Mouse (Mus musculus) kidney, adult 2 months (tissue): ENCODE data around the gene Gm42421. TPM values are rescaled to one million over a fixed set of nuclear protein-coding genes. Genes with fewer than 3 reads are reported as not detected.

ENCODE experiments used
- DNase-seq: peaks from one replicate; pipeline ENCODE4 v3.0.0; 2021
- H3K27ac ChIP-seq: fragments of 200-500 bp; 2 replicates; pipeline ENCODE4 v1.5.1; 2012; ENCODE audit warnings: low read depth, low read length, control low read depth, inconsistent platforms; ENCODE audit not compliant: insufficient read depth
- H3K27me3 ChIP-seq: fragments of 200-500 bp; replicated peaks from 2 replicates; pipeline ENCODE4 v1.6.1; 2012; ENCODE audit warnings: mild to moderate bottlenecking, moderate library complexity, low read length, inconsistent platforms; ENCODE audit not compliant: control insufficient read depth, insufficient read depth
- H3K36me3 ChIP-seq: fragments of 200-500 bp; 2 replicates; pipeline ENCODE4 v1.6.1; 2012; ENCODE audit warnings: mild to moderate bottlenecking, moderate library complexity, low read length, inconsistent platforms; ENCODE audit not compliant: control insufficient read depth, insufficient read depth
- H3K4me1 ChIP-seq: fragments of 200-500 bp; 2 replicates; pipeline ENCODE4 v1.6.1; 2011; ENCODE audit warnings: low read length; ENCODE audit not compliant: control insufficient read depth, insufficient read depth
- H3K4me3 ChIP-seq: fragments of 200-500 bp; 2 replicates; pipeline ENCODE4 v1.5.1; 2011; ENCODE audit warnings: mild to moderate bottlenecking, low read depth, low read length, control low read depth; ENCODE audit not compliant: insufficient read depth
- CTCF ChIP-seq: fragments of 200-500 bp; conservative IDR thresholded peaks from 2 replicates; pipeline ENCODE4 v1.5.1; 2011; ENCODE audit warnings: low read depth, mild to moderate bottlenecking, control low read depth, low read length, moderate library complexity, mixed read lengths; ENCODE audit not compliant: insufficient read depth, insufficient read length
- POLR2A ChIP-seq: fragments of 200-500 bp; IDR thresholded peaks from one replicate; pipeline ENCODE4 v1.6.1; 2011; ENCODE audit warnings: low read depth, low read length, control low read depth
- whole genome bisulfite sequencing: fragments of 180-500 bp; shearing (Covaris S2); methylation state at CpG from one replicate; pipeline ENCODE4 v1.1.7; 2018; 5-methylcytosine and 5-hydroxymethylcytosine counted together
- polyA plus RNA-seq: library from polyadenylated mRNA; depleted of rRNA; stranded (reverse); fragments of >200 nt; gene quantifications from 2 replicates; pipeline ENCODE4 v1.2.3, GENCODE M21; 2012; rRNA removed

The Gm42421 gene
- not detected in 2 replicates for polyA plus RNA-seq

DNA sequence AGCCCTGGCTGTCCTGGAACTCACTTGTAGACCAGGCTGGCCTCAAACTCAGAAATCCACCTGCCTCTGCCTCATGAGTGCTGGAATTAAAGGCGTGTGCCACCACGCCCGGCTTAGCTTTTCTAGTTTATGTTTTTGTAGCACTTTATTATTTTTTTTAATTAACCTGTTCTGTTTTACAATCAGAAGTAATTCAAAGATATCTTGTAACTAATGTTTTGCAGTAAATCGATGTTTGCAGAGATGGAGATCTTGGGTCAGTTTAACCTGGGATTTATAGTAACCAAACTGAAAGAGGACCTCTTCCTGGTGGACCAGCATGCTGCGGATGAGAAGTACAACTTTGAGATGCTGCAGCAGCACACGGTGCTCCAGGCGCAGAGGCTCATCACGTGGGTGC lies at the start of gene Gm42421:
TSS of gene Gm42421 (plus strand) at position 301 of the 400 bp plus-strand sequence.
- no peaks in the 10 kb centered on the region for H3K4me1 ChIP-seq
- H3K27me3 ChIP-seq, result no peaks in the 10 kb centered on the region
- no peak within 1 kb of the TSS for H3K27ac ChIP-seq
- WGBS, result 93% methylated on average over 8 of the region's 8 CpGs
- no peaks in the 10 kb centered on the region; the same call in 1 of the 2 replicates for H3K36me3 ChIP-seq
- DNase-seq, result no peak
- H3K4me3 ChIP-seq, result no peak within 1 kb of the TSS
- no peak for TF ChIP-seq POLR2A
- no peak for TF ChIP-seq CTCF

DNA sequence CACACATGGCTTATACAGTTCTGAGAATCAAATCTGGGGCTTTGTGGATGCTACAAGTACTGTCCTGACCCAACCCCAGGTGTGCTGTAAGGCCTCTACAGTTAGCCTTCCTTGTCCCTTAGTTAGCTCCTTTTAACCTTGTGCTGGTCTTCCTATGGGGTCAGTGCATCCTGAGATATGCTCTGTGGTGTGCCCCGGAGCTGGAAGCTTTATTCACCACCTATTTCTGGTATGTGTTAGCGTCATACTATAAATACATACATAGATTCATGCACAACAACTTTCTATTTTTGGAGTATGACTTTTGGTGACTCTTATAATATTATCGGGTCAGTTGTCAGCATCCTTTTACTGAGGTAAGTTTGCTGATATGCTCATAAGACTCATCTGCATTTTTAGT lies 42.7 kb upstream of the Gm42421 start:
- no peaks in the 10 kb centered on the region for H3K27me3 ChIP-seq
- DNase-seq, result no peak
- no peak overlapping the region for H3K27ac ChIP-seq
- 100% methylated on average over 3 of the region's 3 CpGs for WGBS
- H3K4me1 ChIP-seq, result no peaks in the 10 kb centered on the region
- peaks cover 13% of the 10 kb centered on the region for H3K36me3 ChIP-seq
- H3K4me3 ChIP-seq, result no peak overlapping the region
- TF ChIP-seq CTCF (no peak), POLR2A (no peak)

DNA sequence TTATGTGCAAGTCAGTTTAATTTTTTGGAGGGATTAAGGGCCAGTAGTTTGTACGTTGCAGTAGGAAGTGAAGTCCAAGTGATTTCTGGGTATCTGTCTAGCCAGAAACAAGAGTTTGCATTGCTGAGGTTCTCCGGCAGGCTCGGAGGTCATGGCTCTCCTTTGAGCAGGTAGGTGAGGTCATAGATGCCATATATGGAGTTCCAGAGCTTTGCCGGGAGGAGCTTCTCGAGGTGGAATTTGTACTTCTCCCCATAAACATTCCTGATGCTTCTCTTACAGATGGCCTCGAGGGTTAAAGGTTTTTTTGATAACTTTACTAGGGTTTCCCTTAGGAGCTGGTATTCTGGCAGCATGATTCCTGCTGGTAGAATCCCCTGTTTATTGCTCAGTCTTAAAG lies 37.2 kb upstream of the Gm42421 start:
- TF ChIP-seq CTCF, result no peak
- no peak for TF ChIP-seq POLR2A

DNA sequence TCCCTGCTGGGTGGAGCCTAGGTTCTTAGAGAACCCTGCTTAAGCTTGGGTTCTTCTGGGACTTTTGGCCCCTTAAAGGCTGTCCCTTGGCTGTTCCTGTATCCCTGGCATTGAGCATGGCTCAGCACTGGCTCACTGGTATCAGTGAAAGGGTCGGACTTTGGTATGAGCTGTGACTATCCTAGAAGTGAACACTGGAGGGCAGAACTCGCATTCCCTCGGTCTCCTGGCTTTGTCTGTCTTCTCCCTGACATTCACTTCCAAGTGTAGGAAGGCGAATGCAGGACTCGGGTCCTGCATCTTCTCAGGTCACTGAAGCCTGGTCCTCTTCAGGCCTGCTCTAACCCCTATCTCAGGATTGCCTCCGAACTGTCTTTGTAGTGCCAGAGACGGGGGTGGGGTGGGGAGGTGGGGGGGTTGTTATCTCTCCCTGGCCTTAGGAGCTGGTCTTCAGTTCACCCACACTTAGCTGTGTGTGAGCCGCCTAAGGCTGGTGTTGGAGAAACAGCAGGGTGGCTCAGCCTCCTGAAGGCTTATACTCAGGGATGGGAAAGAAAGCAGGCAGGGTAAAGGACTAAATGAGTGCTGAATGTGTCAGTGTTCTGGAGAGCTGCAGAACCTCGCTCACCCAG lies 35.6 kb upstream of the Gm42421 start:
- Histone ChIP-seq H3K4me3 (no peak overlapping the region), H3K4me1 (no peaks in the 10 kb centered on the region), H3K27me3 (no peaks in the 10 kb centered on the region), H3K36me3 (peaks cover 5% of the 10 kb centered on the region), H3K27ac (no peak overlapping the region)
- TF ChIP-seq POLR2A, result no peak
- no peak; the same call in 1 of the 2 replicates for TF ChIP-seq CTCF
- DNase-seq, result no peak
- WGBS, result 77% methylated on average over 9 of the region's 9 CpGs

More for the DNA sequence above, 37.2 kb upstream of the Gm42421 start:
- Histone ChIP-seq H3K27ac (no peak overlapping the region), H3K36me3 (peaks cover 8% of the 10 kb centered on the region), H3K27me3 (no peaks in the 10 kb centered on the region), H3K4me3 (no peak overlapping the region), H3K4me1 (no peaks in the 10 kb centered on the region)
- no peak for DNase-seq
- 59% methylated on average over 6 of the region's 6 CpGs for WGBS

DNA sequence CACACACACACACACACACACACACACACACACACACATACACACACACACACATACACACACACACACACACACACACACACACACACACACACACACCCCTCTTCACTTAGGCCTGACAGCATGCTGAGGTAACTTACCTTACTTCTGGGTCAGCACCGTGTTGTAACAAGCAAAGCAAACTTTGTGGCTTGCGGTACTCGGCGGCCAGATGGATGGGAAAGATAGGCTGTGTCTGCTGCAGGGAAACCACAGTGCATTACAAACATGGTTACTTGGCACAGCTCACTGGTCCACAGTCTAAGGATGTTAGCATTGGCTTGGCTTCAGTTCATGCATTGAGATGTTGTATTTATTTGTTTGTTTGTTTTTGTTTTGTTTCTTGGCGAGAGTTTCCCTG lies 34.6 kb upstream of the Gm42421 start:
- TF ChIP-seq POLR2A (no peak), CTCF (no peak)
- peak; percentile 7 for DNase-seq
- no peaks in the 10 kb centered on the region for H3K27me3 ChIP-seq
- no peak overlapping the region for H3K4me3 ChIP-seq
- H3K27ac ChIP-seq, result no peak overlapping the region
- WGBS, result 45% methylated on average over 5 of the region's 5 CpGs
- H3K36me3 ChIP-seq, result peaks cover 5% of the 10 kb centered on the region
- H3K4me1 ChIP-seq, result no peaks in the 10 kb centered on the region

DNA sequence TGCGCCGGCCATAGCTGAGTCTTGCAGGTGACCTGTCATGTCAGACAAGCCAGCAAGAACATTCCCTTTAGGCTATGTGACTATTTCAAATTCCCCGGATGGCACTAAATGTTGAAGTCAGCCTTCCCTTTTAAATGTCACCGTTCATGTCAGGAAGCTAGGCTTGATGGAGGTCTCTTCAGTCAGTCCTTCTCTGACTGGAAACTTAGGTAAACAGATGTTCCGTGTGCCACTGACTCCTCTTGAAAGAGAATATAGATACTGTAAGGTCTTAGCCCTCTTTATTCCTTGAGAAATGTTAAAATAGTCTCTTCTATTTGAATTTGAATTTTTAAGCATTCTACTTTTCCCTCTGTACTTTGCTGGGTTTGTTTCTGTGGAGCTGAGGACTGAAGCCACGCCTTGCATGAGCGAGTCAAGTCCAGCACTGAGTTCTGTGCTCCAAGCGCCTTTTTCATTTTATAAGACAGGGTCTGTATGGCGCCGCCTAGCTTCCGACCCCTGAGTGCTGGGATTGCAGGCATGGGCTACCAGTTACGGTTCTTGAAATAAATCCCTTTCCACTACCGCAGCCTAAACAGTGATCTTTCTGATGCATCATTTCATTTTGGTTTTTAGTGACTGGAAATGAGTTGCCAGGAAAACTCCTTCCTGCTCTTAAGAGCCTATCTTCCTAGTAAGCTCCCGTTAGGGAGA lies 30.2 kb upstream of the Gm42421 start, which contains the start of gene Ankrd61:
TSS of gene Ankrd61 (minus strand) at position 51 of the 696 bp plus-strand sequence.
- Histone ChIP-seq H3K4me3 (no peak within 1 kb of the TSS), H3K4me1 (no peaks in the 10 kb centered on the region), H3K27ac (no peak within 1 kb of the TSS), H3K27me3 (no peaks in the 10 kb centered on the region), H3K36me3 (no peaks in the 10 kb centered on the region)
- 92% methylated on average over 14 of the region's 14 CpGs for WGBS
- no peak for TF ChIP-seq CTCF
- TF ChIP-seq POLR2A, result no peak
- no peak for DNase-seq

DNA sequence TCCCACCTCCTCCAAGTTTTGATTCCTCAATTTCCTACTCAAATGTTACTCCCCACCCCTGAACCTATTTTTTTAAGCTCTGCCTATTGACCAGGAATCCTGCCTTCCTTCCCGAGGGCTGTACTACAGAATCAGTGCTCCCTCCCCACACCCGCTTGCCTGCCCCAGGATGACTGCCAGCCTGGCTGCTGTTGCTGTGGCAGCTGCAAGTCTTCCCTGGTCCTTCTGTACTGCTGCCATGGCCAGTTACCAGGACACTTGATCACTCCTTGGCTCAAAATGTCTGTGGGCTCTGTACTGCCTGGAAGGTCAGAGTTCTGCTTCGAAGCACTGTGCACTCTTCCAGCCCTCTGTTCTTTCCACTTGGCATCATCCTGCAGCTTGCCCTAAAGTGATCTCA lies 25.9 kb upstream of the Gm42421 start:
- Histone ChIP-seq H3K27ac (no peak overlapping the region), H3K27me3 (no peaks in the 10 kb centered on the region), H3K4me3 (no peak overlapping the region), H3K36me3 (no peaks in the 10 kb centered on the region), H3K4me1 (no peaks in the 10 kb centered on the region)
- peak; percentile 13 for DNase-seq
- 53% methylated on average over 3 of the region's 3 CpGs for WGBS
- TF ChIP-seq POLR2A (no peak), CTCF (no peak)
